Mouse (Mus musculus) G1E (cell line): ENCODE measurements around the gene Dusp22. TPM values are rescaled to one million over a fixed set of nuclear protein-coding genes. Genes with fewer than 3 reads are reported as not detected.

Experiments used
- ATAC-seq: 2 replicates; pipeline ENCODE4 v1.8.0; 2016; ENCODE audit warnings: mild to moderate bottlenecking; ENCODE audit not compliant: insufficient number of reproducible peaks, poor library complexity, low FRiP score, severe bottlenecking; ENCODE audit errors: extremely low read depth
- DNase-seq: peaks from one replicate; pipeline ENCODE4 v3.0.0; 2012; ENCODE audit warnings: low spot score
- H3K27me3 ChIP-seq: 2 replicates; pipeline ENCODE4 v1.6.1; 2012; ENCODE audit warnings: mild to moderate bottlenecking, low read length, inconsistent platforms; ENCODE audit not compliant: insufficient read depth
- H3K36me3 ChIP-seq: replicated peaks from 2 replicates; pipeline ENCODE3; 2012; ENCODE audit warnings: mild to moderate bottlenecking, inconsistent platforms
- H3K4me1 ChIP-seq: 2 replicates; pipeline ENCODE4 v1.6.1; 2012; ENCODE audit warnings: low read depth, low read length, inconsistent platforms, mixed read lengths; ENCODE audit not compliant: insufficient read depth
- H3K4me3 ChIP-seq: 2 replicates; pipeline ENCODE4 v1.5.1; 2012; ENCODE audit warnings: low read depth, mild to moderate bottlenecking, inconsistent platforms, low read length, moderate library complexity, mixed read lengths
- H3K9me3 ChIP-seq: replicated peaks from 2 replicates; pipeline ENCODE4 v1.6.1; 2012; ENCODE audit warnings: inconsistent platforms
- CTCF ChIP-seq: IDR thresholded peaks from 2 replicates; pipeline ENCODE4 v1.5.1; 2012; ENCODE audit warnings: low read depth, low read length, inconsistent platforms, mixed read lengths
- GATA1 ChIP-seq: IDR thresholded peaks from 2 replicates; pipeline ENCODE4 v1.6.1; 2012; ENCODE audit warnings: borderline replicate concordance, low read length, inconsistent platforms, mixed read lengths
- GATA2 ChIP-seq: IDR thresholded peaks from 2 replicates; pipeline ENCODE4 v1.6.1; 2012; ENCODE audit warnings: low read depth, low read length, inconsistent platforms, borderline replicate concordance
- POLR2AphosphoS5 ChIP-seq: IDR thresholded peaks from 2 replicates; pipeline ENCODE4 v1.6.1; 2012; ENCODE audit warnings: low read depth, low read length, inconsistent platforms; ENCODE audit not compliant: insufficient replicate concordance
- TAL1 ChIP-seq: conservative IDR thresholded peaks from 2 replicates; pipeline ENCODE4 v1.6.1; 2012; ENCODE audit warnings: low read depth, low read length, inconsistent platforms, mixed read lengths
- polyA plus RNA-seq: library from polyadenylated mRNA; stranded (reverse); fragments of >175 nt; gene quantifications from 2 replicates; pipeline ENCODE4 v1.2.3, GENCODE M21; 2012
- total RNA-seq, 2 experiments: library from RNA; stranded (forward) in 1 of 2; stranded (reverse) in 1 of 2; fragments of 200-1000 nt in 1 of 2; fragments of >200 nt in 1 of 2; fragmentation: Nextera tagmentation in 1 of 2; gene quantifications; 2 replicates each; pipeline ENCODE4 v1.2.3; 2014 to 2017

The Dusp22 gene
- total and polyA plus RNA-seq, 3 experiments = 0.27 TPM; not detected in 2

- no peaks in the 10 kb centered on the region for H3K36me3 ChIP-seq
- ATAC-seq = no peak
- H3K27me3 ChIP-seq = peaks cover 11% of the 10 kb centered on the region; the same call in 1 of the 2 replicates
- H3K9me3 ChIP-seq = no peaks in the 10 kb centered on the region
- TF ChIP-seq TAL1 (no peak), GATA1 (no peak), CTCF (no peak), POLR2AphosphoS5 (no peak), GATA2 (no peak)
- no peak for DNase-seq
- H3K4me3 ChIP-seq = no peak overlapping the region
- no peaks in the 10 kb centered on the region for H3K4me1 ChIP-seq
Measured at GRCm38 (mm10) chr13:30730104-30730793, 70.5 kb downstream of the Dusp22 start.

DNA sequence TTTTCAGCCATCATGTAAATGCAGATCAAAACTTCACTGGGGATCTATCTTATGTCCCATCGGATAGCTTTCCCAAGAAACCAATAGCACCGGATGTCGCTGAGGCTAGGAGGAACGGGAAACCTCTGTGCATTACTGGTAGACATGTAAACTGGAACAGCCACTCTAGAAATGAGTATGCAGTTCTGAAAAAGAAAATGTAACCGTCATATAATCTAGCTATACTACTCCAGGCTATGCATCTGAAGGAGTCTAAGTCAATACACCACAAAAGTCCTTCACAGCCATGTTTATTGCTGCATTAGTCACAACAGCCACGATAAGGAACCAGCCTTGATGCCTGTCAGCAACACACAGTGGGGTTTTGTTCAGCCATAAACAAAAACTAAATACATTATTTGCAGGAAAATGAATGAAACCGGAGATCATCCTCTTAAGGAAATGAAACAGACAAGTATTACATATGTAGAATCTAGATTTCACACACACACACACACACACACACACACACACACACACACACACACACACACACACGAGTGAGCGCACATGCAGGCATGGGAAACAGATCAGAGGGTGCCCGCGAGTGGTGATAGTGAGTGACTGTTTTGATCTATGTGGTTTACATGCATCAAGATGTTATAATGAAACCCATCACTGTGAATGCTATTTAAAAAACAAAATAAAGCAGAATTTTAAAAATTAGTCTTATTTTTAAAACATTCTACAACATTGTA, 73.1 kb downstream of the Dusp22 start:
- H3K4me1 ChIP-seq = no peaks in the 10 kb centered on the region

DNA sequence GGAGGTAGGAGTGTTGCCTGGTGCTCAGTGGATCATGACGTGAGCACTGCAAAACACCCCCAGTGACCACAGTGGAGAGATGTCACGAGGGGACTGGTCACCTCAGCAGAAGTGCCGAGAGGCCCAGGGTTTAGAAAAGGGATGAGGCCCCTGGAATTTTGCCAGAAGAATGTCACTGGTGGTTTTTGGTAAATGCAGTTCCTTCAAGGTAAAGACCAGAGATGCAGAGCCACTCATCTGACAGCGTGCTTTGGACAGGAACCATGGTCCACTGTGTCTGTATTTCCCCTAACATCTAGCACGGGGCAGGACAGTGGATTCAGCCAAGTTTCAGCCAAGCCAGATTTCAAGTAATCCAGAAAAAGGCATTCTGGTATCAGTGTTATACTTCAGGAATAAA, 76.9 kb downstream of the Dusp22 start:
- Histone ChIP-seq H3K4me3 (no peak overlapping the region; the same call in 1 of the 2 replicates), H3K9me3 (no peaks in the 10 kb centered on the region), H3K4me1 (no peaks in the 10 kb centered on the region), H3K27me3 (peaks cover 1% of the 10 kb centered on the region; the same call in 1 of the 2 replicates), H3K36me3 (no peaks in the 10 kb centered on the region)
- DNase-seq = no peak
- no peak for ATAC-seq
- no peak for TF ChIP-seq POLR2AphosphoS5

More for the DNA sequence above, 73.1 kb downstream of the Dusp22 start:
- DNase-seq (no peak), ATAC-seq (no peak)
- TF ChIP-seq CTCF = no peak
- TF ChIP-seq GATA2 = no peak
- TF ChIP-seq TAL1 = no peak
- TF ChIP-seq GATA1 = no peak
- no peak for TF ChIP-seq POLR2AphosphoS5
- H3K36me3 ChIP-seq = no peaks in the 10 kb centered on the region
- H3K27me3 ChIP-seq = peaks cover 5% of the 10 kb centered on the region; the same call in 1 of the 2 replicates
- H3K4me3 ChIP-seq = no peak overlapping the region
- H3K9me3 ChIP-seq = no peaks in the 10 kb centered on the region

DNA sequence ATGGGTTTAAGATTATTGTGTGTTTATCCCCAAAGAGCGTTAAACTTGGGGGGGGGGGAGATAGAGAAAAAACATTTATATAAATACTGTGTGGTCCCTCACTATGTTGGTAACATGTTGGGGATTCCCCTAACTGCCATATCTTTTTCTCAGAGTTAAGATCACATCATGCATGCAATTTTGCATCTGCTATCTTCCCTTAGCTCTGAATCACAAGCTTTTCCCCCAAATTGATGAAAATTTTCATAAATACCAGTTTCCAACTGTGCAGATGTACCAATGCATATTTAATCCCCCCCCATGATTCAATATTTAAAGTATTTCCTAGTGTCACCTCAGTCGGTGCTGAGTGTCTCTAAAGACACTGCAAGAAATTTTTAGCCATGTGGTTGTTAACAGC, 77.5 kb downstream of the Dusp22 start:
- ATAC-seq = no peak
- TF ChIP-seq TAL1 (no peak), GATA2 (no peak), POLR2AphosphoS5 (no peak), CTCF (no peak), GATA1 (no peak)
- Histone ChIP-seq H3K27me3 (no peaks in the 10 kb centered on the region), H3K4me3 (no peak overlapping the region), H3K9me3 (no peaks in the 10 kb centered on the region), H3K4me1 (no peaks in the 10 kb centered on the region), H3K36me3 (no peaks in the 10 kb centered on the region)
- DNase-seq = no peak

GRCm38 (mm10) chr13:30738310-30738840, 78.6 kb downstream of the Dusp22 start:
- Histone ChIP-seq H3K4me3 (no peak overlapping the region), H3K9me3 (no peaks in the 10 kb centered on the region), H3K27me3 (no peaks in the 10 kb centered on the region), H3K4me1 (no peaks in the 10 kb centered on the region), H3K36me3 (no peaks in the 10 kb centered on the region)
- no peak for ATAC-seq
- DNase-seq = no peak
- TF ChIP-seq POLR2AphosphoS5 (no peak), TAL1 (no peak), GATA2 (no peak), CTCF (no peak), GATA1 (no peak)

GRCm38 (mm10) chr13:30741172-30741571, 81.4 kb downstream of the Dusp22 start:
- Histone ChIP-seq H3K27me3 (no peaks in the 10 kb centered on the region), H3K4me1 (no peaks in the 10 kb centered on the region), H3K9me3 (no peaks in the 10 kb centered on the region), H3K36me3 (no peaks in the 10 kb centered on the region), H3K4me3 (no peak overlapping the region)
- TF ChIP-seq GATA1 = no peak
- no peak for TF ChIP-seq TAL1
- no peak for TF ChIP-seq CTCF
- no peak for TF ChIP-seq GATA2
- no peak for TF ChIP-seq POLR2AphosphoS5
- ATAC-seq = no peak
- DNase-seq = no peak
